Mouse (Mus musculus): ENCODE results near the gene Ldlrad1. TPM values are rescaled to one million over a fixed set of nuclear protein-coding genes. Genes with fewer than 3 reads are reported as not detected.

Ldlrad1 gene
- polyA plus RNA-seq, 1 experiment, result not detected

GRCm38 (mm10) chr4:107238253-107238652, 29.3 kb downstream of the Ldlrad1 start:
- no peak overlapping the region for H3K4me3 ChIP-seq (ENCODE audit: insufficient read depth, low read depth, low read length)
- H3K4me1 ChIP-seq (ENCODE audit: control insufficient read depth, insufficient read depth, insufficient read length, low read length), result no peaks in the 10 kb centered on the region
- no peak overlapping the region for H3K27ac ChIP-seq (replicated peaks; ENCODE audit: low read depth, low read length)

GRCm38 (mm10) chr4:107240196-107240595, 31.2 kb downstream of the Ldlrad1 start:
- no peak overlapping the region for H3K4me3 ChIP-seq (ENCODE audit: insufficient read depth, low read depth, low read length)
- H3K4me1 ChIP-seq (ENCODE audit: control insufficient read depth, insufficient read depth, insufficient read length, low read length), result no peaks in the 10 kb centered on the region
- H3K27ac ChIP-seq (replicated peaks; ENCODE audit: low read depth, low read length), result no peak overlapping the region

DNA sequence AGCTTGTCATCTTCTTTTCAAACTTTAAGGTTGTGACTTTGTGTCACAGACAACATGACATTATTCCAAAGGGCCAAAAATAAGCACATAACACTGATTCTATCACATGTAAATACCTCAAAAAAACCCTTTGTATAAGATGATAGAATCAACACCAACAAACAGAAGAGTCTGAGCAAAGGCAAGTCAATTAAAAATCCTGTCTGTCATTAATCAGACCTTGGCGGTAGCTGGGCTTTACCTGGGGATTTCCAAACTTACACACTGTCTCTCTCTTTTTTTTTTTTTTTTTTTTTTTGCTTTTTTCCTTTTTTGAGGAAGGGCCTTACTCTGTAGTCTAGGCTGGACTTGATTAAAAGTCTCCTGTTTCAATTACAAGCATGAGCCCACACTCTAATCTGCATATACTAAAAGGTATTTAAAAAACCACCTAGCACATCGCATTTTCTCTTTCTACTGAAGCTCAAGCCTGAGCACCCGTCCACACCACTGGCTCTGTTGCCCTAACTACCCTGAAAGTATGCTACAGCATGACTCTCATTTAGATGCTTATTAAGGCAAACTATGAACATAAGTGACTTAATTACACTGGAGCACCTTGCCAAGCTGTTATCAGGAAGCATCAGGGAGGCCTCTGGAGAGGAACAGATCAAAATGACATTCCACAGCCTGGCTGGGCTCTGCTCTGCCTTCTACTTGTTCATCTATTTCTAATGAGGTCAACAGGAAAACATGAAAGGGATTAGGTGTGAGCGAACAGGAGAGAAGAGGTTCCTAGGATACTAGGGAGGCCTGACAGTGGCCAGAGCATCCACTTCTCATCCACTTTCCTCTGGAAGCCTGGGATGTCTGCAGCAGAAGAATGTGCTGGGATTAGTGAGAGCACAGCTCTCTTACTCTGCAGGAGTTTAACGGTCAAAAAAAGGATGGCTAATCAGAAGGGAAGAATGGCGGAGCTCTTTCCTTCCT, 34.7 kb downstream of the Ldlrad1 start:
- no peak overlapping the region for H3K4me3 ChIP-seq (ENCODE audit: insufficient read depth, low read depth, low read length)
- H3K27ac ChIP-seq (replicated peaks; ENCODE audit: low read depth, low read length), result no peak overlapping the region
- H3K4me1 ChIP-seq (ENCODE audit: control insufficient read depth, insufficient read depth, insufficient read length, low read length), result no peaks in the 10 kb centered on the region

DNA sequence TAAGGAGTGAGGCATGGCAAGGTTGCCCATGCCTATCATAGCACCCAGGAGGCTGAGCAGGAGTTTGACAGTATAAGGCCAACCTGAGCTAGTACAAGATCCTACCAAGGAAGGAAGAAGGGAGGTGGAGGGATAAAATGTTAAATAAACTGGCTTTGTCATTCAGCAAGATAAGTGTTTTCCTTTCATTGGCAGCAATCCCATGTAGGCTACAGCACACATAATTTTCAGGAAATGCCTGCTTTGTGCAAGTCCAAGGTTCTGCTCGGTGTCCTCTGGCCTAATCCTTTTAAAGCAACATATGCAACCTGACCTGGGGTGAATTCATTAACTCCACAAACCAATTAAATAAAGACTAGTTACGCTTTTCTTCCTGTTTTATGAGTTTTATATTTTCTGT, 36.4 kb downstream of the Ldlrad1 start:
- no peaks in the 10 kb centered on the region for H3K4me1 ChIP-seq (ENCODE audit: control insufficient read depth, insufficient read depth, insufficient read length, low read length)
- H3K27ac ChIP-seq (replicated peaks; ENCODE audit: low read depth, low read length), result no peak overlapping the region
- no peak overlapping the region for H3K4me3 ChIP-seq (ENCODE audit: insufficient read depth, low read depth, low read length)

DNA sequence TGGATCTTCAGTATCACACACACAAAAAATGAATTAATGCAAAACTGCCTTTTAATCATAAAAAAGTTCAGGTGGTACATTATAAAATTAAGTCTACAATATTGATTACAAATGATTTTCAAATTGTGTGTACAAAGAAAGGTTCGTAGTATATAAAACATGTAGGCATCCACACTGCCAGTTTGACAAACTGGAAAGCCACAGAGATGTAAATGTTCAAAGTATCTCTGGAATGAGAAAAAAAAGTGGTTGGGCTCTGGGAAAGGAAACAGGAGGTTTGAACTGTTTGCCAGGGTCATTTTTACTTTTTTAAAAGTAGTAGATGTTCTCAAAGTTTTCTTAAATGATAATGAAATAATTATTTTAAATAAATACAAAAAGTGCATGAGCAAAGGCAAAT, 37.1 kb downstream of the Ldlrad1 start:
- no peak overlapping the region for H3K27ac ChIP-seq (replicated peaks; ENCODE audit: low read depth, low read length)
- no peaks in the 10 kb centered on the region for H3K4me1 ChIP-seq (ENCODE audit: control insufficient read depth, insufficient read depth, insufficient read length, low read length)
- H3K4me3 ChIP-seq (ENCODE audit: insufficient read depth, low read depth, low read length), result no peak overlapping the region

DNA sequence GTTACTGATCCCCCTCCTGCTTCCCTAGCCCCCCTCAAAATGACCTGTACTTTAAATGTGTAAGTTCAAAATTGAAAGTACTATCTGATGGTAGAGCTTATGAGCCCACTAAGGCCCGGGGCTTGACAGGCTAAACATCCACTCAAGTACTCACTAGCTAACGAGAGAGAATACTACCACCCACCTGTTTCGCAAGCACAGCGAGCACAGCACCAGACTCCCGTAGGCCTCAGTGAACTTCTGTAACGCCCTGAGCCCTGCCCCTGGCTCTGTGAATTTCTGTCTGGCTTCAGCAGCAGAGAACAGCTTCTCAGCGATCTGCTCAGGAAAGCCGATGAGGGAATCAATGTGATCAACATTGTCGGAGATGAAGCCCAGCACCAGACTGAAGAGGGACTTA, 38.1 kb downstream of the Ldlrad1 start:
- H3K4me3 ChIP-seq (ENCODE audit: insufficient read depth, low read depth, low read length), result no peak overlapping the region
- H3K4me1 ChIP-seq (ENCODE audit: control insufficient read depth, insufficient read depth, insufficient read length, low read length), result no peaks in the 10 kb centered on the region
- no peak overlapping the region for H3K27ac ChIP-seq (replicated peaks; ENCODE audit: low read depth, low read length)

DNA sequence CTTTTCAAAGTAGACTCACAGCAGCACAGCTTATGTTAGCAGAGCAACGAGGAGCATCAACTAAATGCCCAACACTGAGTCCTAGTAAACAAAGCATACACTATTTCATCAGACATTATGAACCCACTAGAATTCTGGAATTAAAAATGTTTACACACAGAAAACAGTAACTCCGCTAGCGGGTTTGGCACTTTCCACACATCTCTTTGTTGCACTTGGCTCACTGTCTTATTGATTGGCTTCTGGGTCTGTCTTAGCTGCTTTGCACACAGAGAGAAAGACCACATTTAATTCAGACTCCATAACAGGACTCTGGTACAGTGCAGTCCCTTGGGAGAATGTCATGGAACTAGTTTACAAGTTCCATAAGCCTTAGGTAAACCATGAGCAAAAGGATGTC, 39.1 kb downstream of the Ldlrad1 start:
- H3K4me1 ChIP-seq (ENCODE audit: control insufficient read depth, insufficient read depth, insufficient read length, low read length), result no peaks in the 10 kb centered on the region
- H3K27ac ChIP-seq (replicated peaks; ENCODE audit: low read depth, low read length), result no peak overlapping the region

GRCm38 (mm10) chr4:107249471-107249870, 40.5 kb downstream of the Ldlrad1 start:
- Histone ChIP-seq H3K4me3 (ENCODE audit: insufficient read depth, low read depth, low read length) (no peak overlapping the region), H3K27ac (replicated peaks; ENCODE audit: low read depth, low read length) (no peak overlapping the region), H3K4me1 (ENCODE audit: control insufficient read depth, insufficient read depth, insufficient read length, low read length) (no peaks in the 10 kb centered on the region; the same call in 1 of the 2 replicates)

More for the DNA sequence above, 39.1 kb downstream of the Ldlrad1 start:
- no peak overlapping the region for H3K4me3 ChIP-seq (ENCODE audit: insufficient read depth, low read depth, low read length)

- H3K4me3 ChIP-seq (ENCODE audit: insufficient read depth, low read depth, low read length), result no peak overlapping the region
- no peaks in the 10 kb centered on the region; the same call in 1 of the 2 replicates for H3K4me1 ChIP-seq (ENCODE audit: control insufficient read depth, insufficient read depth, insufficient read length, low read length)
- no peak overlapping the region for H3K27ac ChIP-seq (replicated peaks; ENCODE audit: low read depth, low read length)
These were observed 41.5 kb downstream of the Ldlrad1 start for GRCm38 (mm10) chr4:107250494-107250893.

DNA sequence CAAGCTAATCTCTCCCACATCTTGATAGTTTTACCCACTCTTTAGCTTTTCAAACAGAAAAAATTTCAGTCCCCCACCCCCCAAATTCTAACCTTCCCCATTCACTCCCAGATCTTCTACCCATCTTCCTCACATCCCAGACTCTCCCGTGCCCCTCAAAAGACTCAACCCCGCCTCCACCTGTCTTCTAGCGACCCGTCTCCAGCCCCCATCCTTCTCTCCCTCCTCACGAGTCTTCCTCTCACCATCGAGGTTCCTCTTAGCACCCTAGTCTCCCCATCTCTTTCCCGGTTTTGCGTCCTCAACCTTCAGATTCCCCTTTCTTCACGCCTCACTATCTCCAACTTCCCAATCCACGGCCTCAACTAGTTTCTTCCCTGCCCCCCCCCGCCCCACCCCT, 43.5 kb downstream of the Ldlrad1 start:
- Histone ChIP-seq H3K4me3 (ENCODE audit: insufficient read depth, low read depth, low read length) (peak overlapping the region; percentile 89), H3K27ac (replicated peaks; ENCODE audit: low read depth, low read length) (no peak overlapping the region), H3K4me1 (ENCODE audit: control insufficient read depth, insufficient read depth, insufficient read length, low read length) (no peaks in the 10 kb centered on the region; the same call in 1 of the 2 replicates)

DNA sequence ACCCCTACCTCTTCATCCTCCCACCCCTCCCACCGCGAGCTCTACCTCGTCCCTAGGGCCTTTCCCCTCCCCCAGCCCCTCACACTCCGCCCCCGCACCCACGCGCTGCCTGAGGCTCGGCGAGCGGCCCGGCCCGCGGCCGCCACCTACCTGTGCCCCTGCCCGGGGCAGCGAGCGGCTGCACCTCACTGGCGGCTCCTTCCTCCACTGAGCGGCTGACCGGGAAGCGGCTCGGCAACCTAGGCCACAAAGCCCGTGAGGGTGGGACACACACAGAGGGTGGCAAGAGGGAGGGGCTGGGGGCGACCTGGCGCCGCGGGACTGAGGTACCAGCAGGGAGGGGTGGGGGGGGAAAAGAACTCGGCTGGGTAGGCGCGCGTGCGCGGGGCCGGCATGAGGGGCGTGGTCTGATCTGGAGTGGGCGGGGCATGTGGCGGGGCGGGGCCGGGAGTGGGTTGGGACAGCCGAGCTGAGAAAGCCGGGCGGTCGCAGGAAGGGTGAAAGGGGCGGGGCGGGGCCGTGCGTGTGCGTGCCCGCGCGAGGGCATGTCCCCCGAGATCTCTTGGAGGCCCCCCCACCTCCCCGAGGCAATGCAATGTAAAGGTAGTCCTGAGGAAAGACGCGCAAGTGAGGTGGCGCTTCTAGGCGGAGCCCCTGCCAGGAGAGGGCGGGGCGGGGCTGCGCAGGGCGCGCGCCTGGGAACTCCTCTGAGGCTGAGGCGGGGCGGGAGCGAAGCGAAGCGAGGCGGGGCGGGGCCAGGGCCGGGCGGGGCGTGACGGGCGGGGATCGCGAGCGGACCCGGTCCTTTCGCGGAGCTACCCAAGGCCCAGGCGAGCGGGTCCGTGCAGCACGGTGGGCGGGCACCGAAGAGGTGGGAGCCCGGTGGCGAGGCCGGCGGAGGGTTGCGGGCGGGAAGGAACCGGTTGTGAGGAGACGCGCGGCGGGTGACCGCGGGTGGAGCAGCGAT, 44.4 kb downstream of the Ldlrad1 start, which contains the start of the genes Lrrc42 and Hspb11:
Lrrc42 (minus strand) TSS at position 408 of the 967 bp plus-strand sequence.
Hspb11 (plus strand) TSS at position 469 of the 967 bp plus-strand sequence.
- Histone ChIP-seq H3K4me3 (ENCODE audit: insufficient read depth, low read depth, low read length) (peak within 1 kb of the TSS; percentile 97), H3K27ac (replicated peaks; ENCODE audit: low read depth, low read length) (0 out of 2 replicates have a peak within 1 kb of the TSS, but pooled peaks have one; percentile 34), H3K4me1 (ENCODE audit: control insufficient read depth, insufficient read depth, insufficient read length, low read length) (no peaks in the 10 kb centered on the region; the same call in 1 of the 2 replicates)

DNA sequence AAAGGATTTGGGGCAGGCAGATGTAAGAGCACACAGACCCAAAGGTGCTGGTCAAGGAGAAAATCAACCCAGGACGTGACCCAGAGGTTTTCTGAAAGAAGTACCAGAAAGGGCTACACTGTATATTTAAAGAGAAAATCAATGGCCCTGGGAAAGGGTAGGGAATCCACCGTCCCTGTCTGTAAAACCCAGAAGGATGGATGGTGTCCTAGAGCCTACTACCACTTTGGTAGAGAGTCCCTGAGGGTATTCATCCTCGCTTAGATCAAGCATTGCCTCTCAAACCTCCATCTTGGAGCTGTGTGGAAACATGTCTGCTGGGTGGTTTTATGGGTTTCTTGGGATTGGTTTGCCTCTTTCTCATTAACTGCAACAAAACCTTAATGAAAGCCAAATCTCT, 45.4 kb downstream of the Ldlrad1 start:
- no peaks in the 10 kb centered on the region; the same call in 1 of the 2 replicates for H3K4me1 ChIP-seq (ENCODE audit: control insufficient read depth, insufficient read depth, insufficient read length, low read length)

GRCm38 (mm10) chr4:107260001-107260400, 51.0 kb downstream of the Ldlrad1 start:
- H3K4me1 ChIP-seq (ENCODE audit: control insufficient read depth, insufficient read depth, insufficient read length, low read length), result no peaks in the 10 kb centered on the region
- no peak overlapping the region for H3K27ac ChIP-seq (replicated peaks; ENCODE audit: low read depth, low read length)
- no peak overlapping the region for H3K4me3 ChIP-seq (ENCODE audit: insufficient read depth, low read depth, low read length)

More for the DNA sequence above, 45.4 kb downstream of the Ldlrad1 start:
- peak overlapping the region; percentile 97 for H3K4me3 ChIP-seq (ENCODE audit: insufficient read depth, low read depth, low read length)
- H3K27ac ChIP-seq (replicated peaks; ENCODE audit: low read depth, low read length), result no peak overlapping the region

All from brown adipose tissue, adult 24 weeks (tissue).